Mouse (Mus musculus) C2C12 (cell line): ENCODE results near the gene Snn.

Experiments
- CEBPB ChIP-seq: IDR thresholded peaks from one replicate; pipeline ENCODE4 v1.6.1; 2011; ENCODE audit warnings: low read depth, mild to moderate bottlenecking, control low read depth, moderate library complexity
- CTCF ChIP-seq: IDR thresholded peaks from one replicate; pipeline ENCODE4 v1.5.1; 2011; ENCODE audit not compliant: control insufficient read depth, insufficient read depth, insufficient read length

- TF ChIP-seq CEBPB (no peak), CTCF (no peak)
Measured at GRCm38 (mm10) chr16:11122625-11123024, 61.9 kb downstream of the Snn start.
